Mouse (Mus musculus) stomach, embryonic 16.5 days (tissue): ENCODE measurements around the gene Pla2r1. TPM values are rescaled to one million over a fixed set of nuclear protein-coding genes. Genes with fewer than 3 reads are reported as not detected.

Source experiments
- ATAC-seq: fragments of 200-750 bp; cut with Nextera tagmentation; 2 replicates; pipeline ENCODE4 v1.8.0; 2017; ENCODE audit warnings: moderate number of reproducible peaks, moderate TSS enrichment; ENCODE audit not compliant: insufficient read depth, low FRiP score
- H3K27ac ChIP-seq: fragments of 300-500 bp; sonication (generic); 2 replicates; pipeline ENCODE4 v1.5.1; 2014; ENCODE audit warnings: low read length
- H3K27me3 ChIP-seq: fragments of 300-500 bp; sonication (generic); 2 replicates; pipeline ENCODE4 v1.6.1; 2014; ENCODE audit warnings: low read length, control low read depth, mixed read lengths; ENCODE audit not compliant: control insufficient read depth, insufficient read depth
- H3K36me3 ChIP-seq: fragments of 300-500 bp; sonication (generic); 2 replicates; pipeline ENCODE4 v1.6.1; 2014; ENCODE audit warnings: low read length; ENCODE audit not compliant: control insufficient read depth, insufficient read depth
- H3K4me1 ChIP-seq: fragments of 300-500 bp; sonication (generic); 2 replicates; pipeline ENCODE4 v1.6.1; 2014; ENCODE audit warnings: low read length, control low read depth, mixed read lengths; ENCODE audit not compliant: control insufficient read depth, insufficient read depth
- H3K4me2 ChIP-seq: fragments of 300-500 bp; sonication (generic); 2 replicates; pipeline ENCODE4 v1.6.1; 2014; ENCODE audit warnings: low read depth, low read length, mixed read lengths
- H3K4me3 ChIP-seq: fragments of 300-500 bp; sonication (generic); replicated peaks from 2 replicates; pipeline ENCODE4 v1.5.1; 2014; ENCODE audit warnings: mild to moderate bottlenecking, low read length
- H3K9ac ChIP-seq: fragments of 300-500 bp; sonication (generic); 2 replicates; pipeline ENCODE4 v1.6.1; 2014; ENCODE audit warnings: low read length
- H3K9me3 ChIP-seq: fragments of 300-500 bp; sonication (generic); replicated peaks from 2 replicates; pipeline ENCODE4 v1.6.1; 2016; ENCODE audit warnings: low read length, control low read depth; ENCODE audit not compliant: control insufficient read depth
- WGBS: fragments of 180-500 bp; shearing (Covaris S2); extraction: QIAGEN DNeasy Blood & Tissue Kit; methylation state at CpG from one replicate; pipeline ENCODE4 v1.1.7; 2014; 5-methylcytosine and 5-hydroxymethylcytosine counted together
- polyA plus RNA-seq: library from polyadenylated mRNA; unstranded; fragments of >200 nt; fragmentation: Nextera tagmentation; extraction: Ambion mirVana; gene quantifications from 2 replicates; pipeline ENCODE4 v1.2.1, GENCODE M21; 2015

Pla2r1 gene
- polyA plus RNA-seq, 1 experiment from 2014 or later, result 3.3 TPM

GRCm38 (mm10) chr2:60375608-60376107 is 177.4 kb downstream of the Pla2r1 start:
- Histone ChIP-seq H3K27me3 (no peaks in the 10 kb centered on the region), H3K9me3 (no peaks in the 10 kb centered on the region), H3K4me2 (no peak overlapping the region), H3K4me1 (no peaks in the 10 kb centered on the region), H3K4me3 (no peak overlapping the region), H3K27ac (no peak overlapping the region), H3K9ac (no peak overlapping the region), H3K36me3 (no peaks in the 10 kb centered on the region)
- no peak for ATAC-seq
- 89% methylated on average over 15 of the region's 15 CpGs for WGBS

GRCm38 (mm10) chr2:60375126-60375525 is 178.0 kb downstream of the Pla2r1 start:
- Histone ChIP-seq H3K4me2 (no peak overlapping the region), H3K27ac (no peak overlapping the region)
- no peak for ATAC-seq

GRCm38 (mm10) chr2:60370188-60370587 is 182.9 kb downstream of the Pla2r1 start:
- H3K9me3 ChIP-seq, result no peaks in the 10 kb centered on the region
- H3K4me3 ChIP-seq, result no peak overlapping the region
- no peak overlapping the region for H3K4me2 ChIP-seq
- WGBS, result 91% methylated on average over 5 of the region's 5 CpGs
- H3K36me3 ChIP-seq, result no peaks in the 10 kb centered on the region
- H3K27ac ChIP-seq, result no peak overlapping the region
- no peaks in the 10 kb centered on the region for H3K27me3 ChIP-seq
- ATAC-seq, result no peak
- H3K4me1 ChIP-seq, result no peaks in the 10 kb centered on the region
- no peak overlapping the region for H3K9ac ChIP-seq

More at GRCm38 (mm10) chr2:60375126-60375525, 178.0 kb downstream of the Pla2r1 start:
- H3K36me3 ChIP-seq, result no peaks in the 10 kb centered on the region
- H3K27me3 ChIP-seq, result no peaks in the 10 kb centered on the region
- 88% methylated on average over 8 of the region's 8 CpGs for WGBS
- no peaks in the 10 kb centered on the region for H3K9me3 ChIP-seq
- H3K4me3 ChIP-seq, result no peak overlapping the region
- H3K4me1 ChIP-seq, result no peaks in the 10 kb centered on the region
- H3K9ac ChIP-seq, result no peak overlapping the region

GRCm38 (mm10) chr2:60369454-60369853 is 183.7 kb downstream of the Pla2r1 start:
- Histone ChIP-seq H3K9ac (no peak overlapping the region), H3K4me2 (no peak overlapping the region), H3K4me3 (no peak overlapping the region), H3K27me3 (no peaks in the 10 kb centered on the region), H3K9me3 (no peaks in the 10 kb centered on the region), H3K4me1 (no peaks in the 10 kb centered on the region), H3K27ac (no peak overlapping the region), H3K36me3 (no peaks in the 10 kb centered on the region)
- ATAC-seq, result no peak
- 84% methylated on average over 4 of the region's 4 CpGs for WGBS

- H3K27me3 ChIP-seq, result no peaks in the 10 kb centered on the region
- H3K27ac ChIP-seq, result no peak overlapping the region
- H3K9ac ChIP-seq, result no peak overlapping the region
- H3K9me3 ChIP-seq, result no peaks in the 10 kb centered on the region
- H3K4me3 ChIP-seq, result no peak overlapping the region
- no peak for ATAC-seq
- H3K36me3 ChIP-seq, result no peaks in the 10 kb centered on the region
- H3K4me1 ChIP-seq, result no peaks in the 10 kb centered on the region
- WGBS, result 75% methylated on average over 7 of the region's 7 CpGs
- no peak overlapping the region for H3K4me2 ChIP-seq
Observed at GRCm38 (mm10) chr2:60367871-60368270, 185.2 kb downstream of the Pla2r1 start.

Other genes with a start within 250 kb of the Pla2r1 start
- 0.86 and 1.0 TPM in 2 replicates for gene Ly75, start 170.0 kb downstream of the Pla2r1 start, polyA plus RNA-seq
- 15.8 and 16.4 TPM in 2 replicates for gene Itgb6, start 169.3 kb upstream of the Pla2r1 start, polyA plus RNA-seq